Mouse (Mus musculus): ENCODE measurements at regions not wholly inside any gene's neighbourhood (a gene's known extent, or its start where the extent isn't known, plus 50 kb on each side); places are given as distances from the start of the nearest gene placed in this dataset.
A peak's percentile ranks its signal among the peaks of the same experiment; 100 is the strongest.

DNA sequence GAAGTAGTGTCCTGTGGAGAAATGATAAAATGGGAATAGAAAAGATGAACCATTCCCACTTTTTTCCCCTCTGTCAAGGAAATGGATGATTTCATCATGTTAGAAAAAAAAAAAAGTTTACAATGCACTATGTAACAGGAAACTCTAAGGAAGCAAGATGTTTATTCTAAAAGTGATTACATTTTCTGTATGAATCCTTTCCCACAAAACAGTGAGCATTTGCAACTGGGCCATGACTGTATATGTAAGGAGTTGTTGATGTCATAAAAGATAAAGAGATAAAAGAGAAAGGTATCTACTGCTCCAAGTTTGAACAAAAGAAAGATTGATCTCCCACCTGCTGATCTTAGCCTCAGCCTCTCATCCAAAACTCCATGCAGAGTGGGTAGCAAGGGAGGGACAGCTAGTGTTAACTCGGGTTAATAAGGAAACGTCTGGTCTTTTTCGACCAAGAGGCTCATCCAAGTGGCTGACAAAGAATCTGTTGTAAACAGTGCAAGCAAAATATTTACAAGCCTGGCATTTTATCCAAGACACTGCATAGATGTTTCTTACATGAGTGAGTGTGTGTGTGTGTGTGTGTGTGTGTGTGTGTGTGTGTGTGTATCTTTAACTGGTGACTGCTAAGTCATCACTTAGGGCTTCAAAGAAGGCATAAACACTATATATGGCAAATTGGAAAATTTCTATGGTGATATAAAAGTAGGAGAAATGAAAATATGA lies 213.3 kb downstream of the Gm9733 start:
- DNase-seq (ENCODE audit: low spot score): no peak

- no peak for DNase-seq (ENCODE audit: low spot score)
These were observed 205.4 kb downstream of the Gm9733 start for GRCm38 (mm10) chr3:15126736-15127135.

GRCm38 (mm10) chr3:15128370-15128769 lies 203.7 kb downstream of the Gm9733 start:
- no peak for DNase-seq (ENCODE audit: low spot score)

DNA sequence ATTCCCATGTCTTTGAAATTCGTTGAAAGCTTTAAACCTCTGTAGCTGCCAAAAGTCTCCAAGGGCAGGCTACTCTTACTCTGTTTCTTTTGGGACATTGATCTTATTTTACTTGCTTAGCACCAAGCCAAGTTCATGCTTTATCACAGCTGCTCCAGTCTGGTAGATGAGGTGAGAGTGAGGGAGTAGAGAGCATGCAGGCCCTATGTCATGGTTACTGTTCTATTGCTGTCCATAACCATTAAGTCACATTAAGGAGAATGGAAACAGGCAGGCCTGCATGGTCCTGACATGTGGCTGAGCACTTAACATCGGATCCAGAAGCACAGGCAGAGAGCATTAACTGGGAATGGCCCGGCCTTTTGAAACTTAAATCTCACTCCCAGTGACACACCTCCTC lies 203.1 kb downstream of the Gm9733 start:
- no peak for DNase-seq (ENCODE audit: low spot score)

- DNase-seq (ENCODE audit: low spot score): no peak
These were observed 202.3 kb downstream of the Gm9733 start for GRCm38 (mm10) chr3:15129729-15130369.

DNA sequence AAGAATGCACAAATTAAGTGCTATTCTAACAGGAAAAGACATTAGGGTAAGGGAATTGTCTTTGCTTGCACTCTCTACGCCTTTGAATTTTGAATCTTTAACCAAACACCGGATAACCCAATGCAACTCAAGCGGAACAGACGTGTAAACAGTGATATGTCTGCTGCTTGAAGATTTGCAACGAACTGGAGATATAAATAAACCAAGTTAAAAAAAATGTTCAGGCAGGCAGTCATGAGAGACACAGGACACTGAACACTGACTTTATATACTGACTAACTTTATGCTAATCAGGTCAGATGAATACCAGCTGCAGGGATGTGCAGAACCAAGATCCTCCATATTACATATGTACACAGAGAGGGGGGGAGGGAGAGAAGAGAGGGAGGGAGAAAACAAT lies 200.0 kb downstream of the Gm9733 start:
- DNase-seq (ENCODE audit: low spot score): no peak

DNA sequence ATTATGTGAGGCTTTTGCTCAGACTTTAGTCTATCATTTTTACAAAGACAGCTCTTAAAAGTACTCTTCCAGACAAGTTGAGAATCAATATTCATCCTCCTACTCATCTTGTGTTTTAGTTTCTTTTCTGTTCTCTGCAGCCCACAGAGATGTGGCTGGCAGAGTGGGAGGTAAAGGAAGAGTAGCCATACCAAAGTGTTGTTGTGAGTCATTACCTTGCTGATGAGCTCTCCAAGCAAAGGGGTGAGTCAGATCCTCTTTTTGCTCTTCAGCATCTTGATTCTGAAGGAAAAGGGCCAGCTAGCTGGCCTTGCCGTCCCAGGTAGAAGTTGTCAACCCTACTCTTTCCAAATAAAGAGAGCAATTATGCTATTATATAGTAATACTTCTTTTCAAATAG lies 192.6 kb downstream of the Gm9733 start:
- no peak for DNase-seq (ENCODE audit: low spot score)

DNA sequence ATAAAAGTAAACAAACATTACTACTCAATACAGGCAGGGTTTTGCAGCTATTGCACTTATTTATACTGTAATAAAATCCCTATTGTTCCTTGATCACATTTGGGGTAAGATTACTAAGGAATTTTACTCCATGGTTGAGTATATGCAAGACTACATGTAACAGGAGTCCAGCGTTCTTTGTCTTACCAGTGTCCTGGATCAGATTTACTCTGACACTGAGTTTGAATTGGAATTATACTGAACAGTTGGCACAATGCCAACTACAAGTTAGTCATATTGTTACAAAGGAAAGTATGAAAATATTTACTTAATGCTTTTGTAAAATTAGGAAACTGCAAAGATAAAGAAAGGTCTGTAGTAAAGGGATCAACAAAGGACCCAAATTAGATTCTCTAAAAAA lies 178.4 kb downstream of the Gm9733 start:
- no peak for DNase-seq (ENCODE audit: low spot score)

DNA sequence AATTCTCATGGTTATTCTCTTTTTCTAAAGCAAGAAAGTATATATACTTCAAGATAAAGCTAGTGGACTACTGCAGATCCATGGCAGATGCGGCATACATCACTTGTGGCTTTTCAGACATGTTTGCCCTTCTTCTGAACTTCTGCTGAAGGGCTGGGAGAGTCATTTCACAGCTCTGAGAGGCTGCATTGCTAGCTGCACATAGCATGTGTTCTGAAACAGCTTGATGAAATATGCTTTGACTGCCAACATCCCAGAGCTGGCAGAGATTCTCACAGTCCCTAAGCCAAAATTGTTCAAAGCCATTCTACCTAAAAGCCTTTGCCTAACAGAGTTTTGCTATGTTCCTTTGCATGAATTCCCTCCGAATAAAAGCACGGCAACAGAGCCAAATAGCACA lies 177.9 kb downstream of the Gm9733 start:
- peak; percentile 75 for DNase-seq (ENCODE audit: low spot score)

DNA sequence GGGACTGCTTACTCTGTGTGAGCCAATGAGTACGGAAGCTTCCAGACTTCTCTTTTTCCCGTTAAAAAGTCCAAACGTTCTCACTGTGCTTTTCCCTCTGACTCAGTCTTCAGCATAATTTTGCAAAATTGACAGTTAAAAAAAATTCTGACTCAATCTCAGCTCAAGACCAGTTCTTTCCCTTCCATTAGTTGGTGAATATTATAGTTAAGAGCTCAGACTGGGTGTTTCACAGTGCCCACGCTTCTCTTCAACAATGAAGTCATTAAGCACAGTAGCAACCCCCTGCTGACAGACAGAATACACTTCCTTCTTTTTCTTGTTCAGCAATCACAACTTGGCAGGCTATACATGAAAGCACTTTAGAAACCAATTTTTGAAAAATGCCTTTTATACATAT lies 175.4 kb downstream of the Gm9733 start:
- no peak for DNase-seq (ENCODE audit: low spot score)

- DNase-seq (ENCODE audit: low spot score): no peak
These were observed 174.3 kb downstream of the Gm9733 start for GRCm38 (mm10) chr3:15157842-15158241.

DNA sequence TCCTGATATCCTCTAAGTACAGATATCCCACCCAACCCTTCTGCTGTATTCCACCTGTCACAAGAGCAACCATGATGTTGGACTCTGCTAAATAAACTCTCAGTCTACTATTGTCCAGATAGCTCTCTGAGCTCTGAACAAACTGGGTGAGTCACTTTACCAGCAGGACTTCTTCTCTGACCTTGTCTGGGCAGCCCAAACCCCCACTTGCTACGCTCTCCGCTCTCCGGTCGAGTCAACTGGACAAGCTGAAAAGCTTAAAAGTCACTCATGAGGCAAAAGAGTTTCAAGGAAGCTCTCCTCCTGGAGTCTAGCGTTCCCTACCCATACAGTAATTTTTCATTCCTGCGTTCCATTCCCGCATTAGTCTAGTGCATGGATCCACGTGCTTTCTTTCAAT lies 173.2 kb downstream of the Gm9733 start:
- no peak for DNase-seq (ENCODE audit: low spot score)

GRCm38 (mm10) chr3:15159965-15160714 lies 172.0 kb downstream of the Gm9733 start:
- no peak for DNase-seq (ENCODE audit: low spot score)

DNA sequence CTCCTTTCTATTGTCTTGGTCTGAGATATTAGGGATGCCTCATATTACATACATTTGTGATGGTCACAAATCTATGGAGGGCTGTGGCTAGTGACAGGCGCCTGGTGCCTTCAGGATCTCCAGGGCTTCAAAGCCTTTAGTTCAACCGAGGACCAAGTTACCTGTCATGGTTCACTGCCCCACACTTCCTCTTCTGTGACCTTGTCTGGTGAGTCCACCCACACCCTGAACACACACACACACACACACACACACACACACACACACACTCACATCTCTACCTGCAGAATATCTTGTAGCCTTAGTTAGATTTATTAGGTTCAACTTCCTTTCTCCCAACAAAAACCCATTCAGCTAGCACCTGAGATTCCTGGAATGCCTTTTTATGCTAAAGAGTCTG lies 156.3 kb downstream of the Gm9733 start:
- no peak for DNase-seq (ENCODE audit: low spot score)

- DNase-seq (ENCODE audit: low spot score): no peak
These were observed 152.9 kb downstream of the Gm9733 start for GRCm38 (mm10) chr3:15179079-15179812.

- no peak for DNase-seq (ENCODE audit: low spot score)
These were observed 151.0 kb downstream of the Gm9733 start for GRCm38 (mm10) chr3:15181111-15181510.

GRCm38 (mm10) chr3:15186731-15187130 lies 145.4 kb downstream of the Gm9733 start:
- DNase-seq (ENCODE audit: low spot score): no peak

DNA sequence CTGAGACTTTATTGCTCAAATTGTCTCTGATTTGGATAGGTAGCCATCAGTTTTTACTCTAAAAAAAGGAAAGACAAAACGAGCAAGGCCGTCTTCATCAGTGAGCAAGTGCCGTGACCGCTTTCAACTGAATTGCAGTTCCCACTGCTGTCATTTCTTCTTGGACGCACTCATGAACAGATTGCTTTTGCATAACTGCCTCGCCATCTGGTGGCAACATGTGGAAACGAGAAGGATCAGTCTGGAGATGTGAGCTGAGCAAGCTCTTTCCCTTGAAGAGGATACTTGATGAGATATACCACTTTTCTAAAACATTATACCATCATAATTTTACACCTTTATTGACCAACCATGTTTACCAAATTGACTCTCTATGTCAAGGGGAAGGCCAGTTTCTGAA lies 137.7 kb downstream of the Gm9733 start:
- DNase-seq (ENCODE audit: low spot score): peak; percentile 90

GRCm38 (mm10) chr3:15196101-15196500 lies 136.0 kb downstream of the Gm9733 start:
- DNase-seq (ENCODE audit: low spot score): no peak

GRCm38 (mm10) chr3:15198086-15198485 lies 134.0 kb downstream of the Gm9733 start:
- no peak for DNase-seq (ENCODE audit: low spot score)

DNA sequence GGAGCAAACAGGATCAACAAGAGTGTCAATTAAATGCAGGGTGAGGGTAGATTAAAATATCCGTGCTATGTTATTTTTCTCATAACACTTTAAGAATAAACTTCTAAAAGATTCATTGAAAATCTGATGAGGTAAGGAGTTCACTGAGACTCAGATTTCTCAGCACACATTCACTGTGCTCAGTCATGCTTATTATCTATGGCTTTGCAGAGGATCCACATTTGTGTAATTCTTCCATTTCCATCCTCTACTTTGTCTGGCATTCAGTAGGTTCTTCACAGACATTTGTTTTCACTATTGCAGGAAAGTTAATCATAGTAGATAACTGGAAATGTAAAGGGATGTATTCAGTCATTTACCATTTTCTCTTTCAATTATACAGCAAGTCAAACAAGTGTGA lies 131.8 kb downstream of the Gm9733 start:
- DNase-seq (ENCODE audit: low spot score): no peak

GRCm38 (mm10) chr3:15200990-15201389 lies 131.1 kb downstream of the Gm9733 start:
- DNase-seq (ENCODE audit: low spot score): no peak

DNA sequence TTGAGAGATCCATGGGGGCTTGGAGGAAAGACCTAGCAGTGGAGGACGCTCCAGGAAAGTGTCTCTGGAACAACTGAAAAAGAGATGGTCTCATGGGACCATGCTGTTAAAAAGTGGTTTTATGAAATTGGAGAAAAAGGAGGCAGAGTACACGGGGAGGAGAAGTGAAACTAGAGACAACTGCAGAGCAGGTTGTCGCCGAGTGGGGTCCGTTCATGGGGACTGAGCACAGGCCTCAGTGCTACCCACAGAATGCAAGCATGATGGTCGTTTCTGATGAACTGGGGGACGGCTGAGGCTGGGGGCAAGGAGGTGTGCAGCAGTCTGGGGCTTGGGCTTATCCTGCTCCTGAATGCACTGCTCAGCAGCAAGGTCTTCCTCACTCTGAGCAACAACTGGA lies 129.3 kb downstream of the Gm9733 start:
- DNase-seq (ENCODE audit: low spot score): no peak

Measured in layer of hippocampus, adult 9-10 months (tissue).